Mouse (Mus musculus) splenic B cell, adult 2 months (primary cell): ENCODE data around the gene Rabgap1l.
A peak's percentile ranks its signal among the peaks of the same experiment; 100 is the strongest.

ENCODE experiments used
- DNase-seq: peaks from one replicate; pipeline ENCODE4 v3.0.0-alpha.2; 2011; ENCODE audit warnings: low read depth, low spot score
- H3K27me3 ChIP-seq: 2 replicates; pipeline ENCODE4 v1.6.1; 2012; ENCODE audit warnings: mild to moderate bottlenecking, low read length, moderate library complexity, mixed read lengths; ENCODE audit not compliant: control insufficient read depth, poor library complexity, insufficient read depth, severe bottlenecking
- H3K36me3 ChIP-seq: 2 replicates; pipeline ENCODE4 v1.6.1; 2012; ENCODE audit warnings: mild to moderate bottlenecking, low read length, moderate library complexity, mixed read lengths; ENCODE audit not compliant: control insufficient read depth, poor library complexity, insufficient read depth, severe bottlenecking

Gene Rabgap1l

DNA sequence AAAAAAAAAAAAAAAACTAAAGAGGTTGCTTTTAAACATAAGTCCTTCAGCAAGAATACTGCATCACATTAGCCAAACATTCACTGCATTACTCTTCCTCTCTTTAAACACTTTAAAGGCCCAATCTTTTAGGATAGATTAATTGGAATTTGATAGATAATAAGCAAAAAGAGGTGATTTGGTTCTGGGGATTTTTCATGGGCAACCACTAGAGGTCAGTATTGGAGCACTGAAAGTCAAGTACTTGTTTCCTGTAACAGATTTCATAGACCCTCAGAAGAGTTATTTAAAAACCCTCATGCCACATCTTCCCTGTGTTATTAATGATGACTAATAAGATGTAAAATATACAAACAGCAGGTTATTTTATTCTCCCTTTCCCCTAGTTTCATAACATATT is 393.6 kb downstream of the Rabgap1l start:
- peak; percentile 73 for DNase-seq
- Histone ChIP-seq H3K27me3 (no peaks in the 10 kb centered on the region), H3K36me3 (no peaks in the 10 kb centered on the region)

DNA sequence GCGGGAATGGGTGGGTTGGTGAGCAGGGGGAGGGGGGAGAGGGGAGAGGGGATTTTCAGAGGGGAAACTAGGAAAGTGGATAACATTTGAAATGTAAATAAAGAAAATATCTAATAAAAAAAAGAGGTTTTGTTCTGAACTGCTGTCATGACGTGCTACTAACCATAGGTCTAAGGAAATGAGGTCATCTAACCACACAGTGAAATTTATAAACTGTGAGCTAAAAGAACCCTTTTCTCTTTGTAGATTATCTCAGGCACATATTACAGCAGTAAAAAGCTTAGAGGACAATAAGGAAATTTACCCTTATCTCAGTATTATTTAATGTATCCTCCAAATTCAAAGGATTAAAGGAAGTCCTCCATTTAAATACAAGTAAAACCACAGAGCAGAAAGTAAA is 396.0 kb downstream of the Rabgap1l start:
- no peak for DNase-seq
- no peaks in the 10 kb centered on the region for H3K36me3 ChIP-seq
- no peaks in the 10 kb centered on the region for H3K27me3 ChIP-seq

DNA sequence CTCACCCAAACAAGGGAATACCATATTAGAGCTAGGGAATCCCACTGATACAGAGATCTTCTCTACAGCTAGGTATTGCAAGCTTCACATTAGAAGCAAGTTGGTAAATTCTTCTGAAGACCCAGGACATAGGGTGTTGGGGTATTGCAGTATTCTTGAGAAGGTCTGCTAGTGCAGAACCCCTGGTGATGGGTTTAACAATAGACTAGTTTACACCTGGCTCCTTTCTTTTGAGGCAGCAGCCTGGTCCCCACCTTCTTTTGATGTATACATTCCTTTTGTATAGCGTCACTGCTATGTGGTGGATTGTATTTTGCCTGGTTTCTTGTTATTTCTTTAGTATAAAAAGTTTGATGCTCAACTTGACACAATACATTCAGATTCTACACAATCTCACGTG is 405.6 kb downstream of the Rabgap1l start:
- DNase-seq = no peak
- Histone ChIP-seq H3K36me3 (no peaks in the 10 kb centered on the region; the same call in 1 of the 2 replicates), H3K27me3 (no peaks in the 10 kb centered on the region)

DNA sequence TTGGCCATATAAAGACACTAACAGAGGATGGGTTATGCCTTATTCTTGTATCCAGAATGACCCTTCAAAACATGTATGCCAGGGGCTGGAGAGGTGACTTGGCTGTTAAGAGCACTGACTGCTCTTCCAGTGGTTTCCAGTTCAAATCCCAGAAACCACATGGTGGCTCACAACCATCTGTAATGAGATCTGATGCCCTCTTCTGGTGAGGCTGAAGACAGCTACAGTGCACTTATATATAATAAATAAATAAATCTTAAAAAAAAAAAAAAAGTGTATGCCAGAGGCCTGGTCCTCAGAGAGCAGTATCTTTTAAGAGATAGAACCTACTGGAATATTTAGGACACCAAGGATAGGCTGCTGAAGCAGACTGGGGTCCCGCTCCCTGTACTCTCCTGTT is 414.6 kb downstream of the Rabgap1l start:
- peak; percentile 8 for DNase-seq
- no peaks in the 10 kb centered on the region for H3K27me3 ChIP-seq
- no peaks in the 10 kb centered on the region for H3K36me3 ChIP-seq

DNA sequence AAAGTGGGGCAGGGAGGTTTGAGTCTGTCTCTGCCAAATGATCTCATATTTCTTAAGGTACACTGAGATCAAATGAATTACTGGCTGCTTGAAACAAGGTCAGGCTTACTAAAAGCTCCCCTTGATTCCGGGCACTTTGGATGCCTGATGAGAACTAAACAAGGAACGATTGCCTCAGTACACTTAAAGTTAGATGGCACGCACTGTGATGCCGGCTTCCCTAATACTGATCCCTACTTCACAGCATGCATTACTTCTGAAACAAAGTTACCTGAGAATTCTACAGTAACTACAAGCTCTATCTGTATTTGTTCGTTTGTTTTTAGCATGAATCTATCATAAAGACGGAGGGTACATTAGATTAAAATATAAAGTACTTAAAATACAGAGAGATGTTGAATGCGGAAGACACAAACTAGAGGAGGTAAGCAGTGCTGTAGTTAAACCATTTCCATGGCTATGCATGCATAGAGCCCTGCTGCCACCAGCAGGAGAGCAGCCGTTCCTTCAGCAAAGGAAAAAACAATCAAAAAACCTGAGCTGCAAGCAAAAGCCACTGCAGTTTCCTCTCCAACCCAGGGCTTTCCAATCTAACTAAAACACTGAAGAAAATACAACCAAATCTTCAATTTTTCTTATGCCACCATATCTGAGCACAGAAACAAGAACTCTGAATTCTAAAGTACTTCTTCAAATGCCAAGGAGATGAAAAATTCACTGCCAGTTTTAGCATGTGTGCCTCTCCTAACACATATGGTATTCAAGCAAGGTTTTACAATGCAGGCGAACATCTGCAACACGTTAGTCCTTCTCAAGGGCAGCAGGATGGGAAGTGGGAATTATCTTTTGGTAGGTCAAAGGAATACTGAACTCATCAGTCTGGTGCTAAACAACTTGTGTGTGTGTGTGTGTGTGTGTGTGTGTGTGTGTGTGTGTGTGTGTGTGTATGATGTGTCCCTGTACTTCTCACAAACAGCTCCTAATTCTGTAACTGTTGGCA is 415.4 kb downstream of the Rabgap1l start:
- Histone ChIP-seq H3K36me3 (no peaks in the 10 kb centered on the region), H3K27me3 (no peaks in the 10 kb centered on the region)
- DNase-seq = peak; percentile 61

DNA sequence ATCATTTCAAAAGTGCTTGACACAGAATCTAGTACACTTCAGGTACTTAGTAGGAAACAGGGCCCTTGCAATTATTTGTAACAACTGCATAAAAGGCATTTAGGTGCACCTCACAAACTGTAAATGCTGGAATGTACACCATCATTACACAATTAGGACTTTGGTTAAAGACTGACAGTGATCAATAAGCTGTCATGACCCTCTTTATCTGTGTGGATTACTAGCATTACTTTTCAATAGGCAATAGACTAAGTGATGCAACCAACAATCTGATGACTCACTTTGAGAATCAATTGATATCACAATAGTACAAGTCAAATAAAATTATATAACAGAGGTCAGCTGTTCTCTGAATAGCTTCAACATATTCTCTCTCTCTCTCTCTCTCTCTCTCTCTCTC is 418.5 kb downstream of the Rabgap1l start:
- no peaks in the 10 kb centered on the region for H3K36me3 ChIP-seq
- DNase-seq = no peak
- H3K27me3 ChIP-seq = no peaks in the 10 kb centered on the region

DNA sequence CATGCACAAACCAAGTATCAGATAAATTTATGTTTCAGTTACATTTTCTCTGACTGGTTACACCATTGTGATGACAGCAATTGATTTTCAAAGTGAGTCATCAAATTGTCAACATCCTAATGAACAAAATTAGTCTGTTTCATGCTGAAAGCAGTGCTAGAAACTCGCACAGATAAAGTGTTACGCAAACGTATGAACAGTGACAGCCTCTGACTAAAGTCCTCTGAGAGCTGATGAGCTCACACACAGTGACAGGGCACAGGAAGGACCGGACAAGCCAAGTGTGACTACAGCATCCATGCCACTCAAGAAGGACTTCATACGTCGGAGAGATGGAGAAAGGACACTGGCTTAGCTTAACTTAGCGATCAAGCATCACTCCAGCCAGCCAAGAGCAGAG is 419.7 kb downstream of the Rabgap1l start:
- DNase-seq = no peak
- no peaks in the 10 kb centered on the region for H3K36me3 ChIP-seq
- H3K27me3 ChIP-seq = no peaks in the 10 kb centered on the region

DNA sequence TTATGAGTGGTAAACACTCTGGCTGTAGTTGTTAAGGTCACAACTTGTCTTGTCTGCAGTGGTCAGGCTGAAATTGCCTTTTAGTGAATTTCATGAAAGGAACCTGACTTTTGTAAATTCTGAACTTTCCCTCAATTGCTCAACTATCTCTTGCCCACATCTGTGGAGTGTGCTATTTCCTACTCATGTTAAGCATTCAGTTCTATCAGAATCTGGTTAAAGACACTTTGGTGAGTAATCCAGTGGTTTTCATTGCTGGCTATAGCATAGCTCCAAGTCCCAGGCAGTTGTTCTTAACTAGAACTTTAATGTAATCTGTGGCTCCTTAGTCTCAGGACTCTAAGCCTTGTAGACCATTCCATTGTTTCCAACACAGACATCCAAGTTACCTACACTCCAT is 421.3 kb downstream of the Rabgap1l start:
- DNase-seq = no peak
- no peaks in the 10 kb centered on the region for H3K36me3 ChIP-seq
- H3K27me3 ChIP-seq = no peaks in the 10 kb centered on the region

DNA sequence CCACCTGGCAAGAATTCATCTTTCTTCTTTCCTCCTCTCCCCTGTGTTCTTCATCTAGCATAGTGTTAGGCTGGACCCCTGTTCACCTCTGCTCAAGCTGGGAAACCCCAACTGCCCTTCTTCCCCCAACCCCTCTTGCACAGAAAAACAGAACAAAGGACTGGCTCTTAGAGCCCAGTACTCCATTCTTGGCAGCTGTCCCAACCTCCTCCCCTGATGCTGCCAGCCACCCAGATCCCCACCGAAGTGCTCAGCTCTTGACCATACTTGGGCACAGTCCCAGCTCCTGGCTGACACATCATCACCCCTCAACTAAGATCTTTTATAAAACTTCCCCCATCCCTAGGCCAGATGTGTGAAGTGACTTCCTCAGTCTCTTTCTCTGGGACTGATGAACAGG is 422.5 kb downstream of the Rabgap1l start:
- Histone ChIP-seq H3K27me3 (no peaks in the 10 kb centered on the region), H3K36me3 (no peaks in the 10 kb centered on the region)
- DNase-seq = no peak

DNA sequence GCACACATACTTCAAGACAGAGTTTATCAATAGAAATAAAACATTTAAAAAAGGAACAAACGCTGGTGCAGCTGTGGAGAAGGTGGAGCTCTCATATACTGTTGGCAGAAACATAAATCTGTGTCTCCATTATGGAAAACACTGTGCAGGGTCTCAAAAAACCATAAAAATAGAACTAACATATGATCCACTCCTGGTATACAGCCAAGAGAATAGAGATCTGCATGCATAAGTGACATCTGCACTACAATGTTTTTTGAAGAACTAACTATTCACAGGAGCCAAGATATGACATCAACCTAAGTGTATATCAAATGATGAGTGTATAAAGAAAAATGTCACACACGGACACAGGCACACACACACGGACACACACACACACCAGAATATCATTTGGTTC is 426.4 kb downstream of the Rabgap1l start:
- Histone ChIP-seq H3K27me3 (no peaks in the 10 kb centered on the region), H3K36me3 (no peaks in the 10 kb centered on the region)
- DNase-seq = no peak

DNA sequence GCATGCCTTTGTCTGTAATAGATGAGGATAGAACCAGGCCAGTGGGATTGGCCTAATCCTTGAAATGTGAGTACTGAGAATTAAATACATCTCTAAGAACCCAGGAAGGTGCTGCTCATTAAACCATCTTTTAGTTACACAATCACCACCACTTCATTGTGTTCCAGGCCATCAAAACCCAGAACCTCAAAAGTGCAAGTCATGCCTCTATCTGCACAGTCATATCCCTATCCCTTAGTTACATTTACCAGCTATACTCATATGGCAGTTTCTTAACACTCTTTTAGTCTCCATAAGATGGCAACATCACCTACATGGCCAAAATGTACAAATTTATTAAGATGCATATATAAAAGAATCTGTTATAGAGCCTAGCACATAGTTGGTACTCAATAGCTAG is 435.7 kb downstream of the Rabgap1l start:
- Histone ChIP-seq H3K27me3 (no peaks in the 10 kb centered on the region), H3K36me3 (no peaks in the 10 kb centered on the region)
- no peak for DNase-seq

DNA sequence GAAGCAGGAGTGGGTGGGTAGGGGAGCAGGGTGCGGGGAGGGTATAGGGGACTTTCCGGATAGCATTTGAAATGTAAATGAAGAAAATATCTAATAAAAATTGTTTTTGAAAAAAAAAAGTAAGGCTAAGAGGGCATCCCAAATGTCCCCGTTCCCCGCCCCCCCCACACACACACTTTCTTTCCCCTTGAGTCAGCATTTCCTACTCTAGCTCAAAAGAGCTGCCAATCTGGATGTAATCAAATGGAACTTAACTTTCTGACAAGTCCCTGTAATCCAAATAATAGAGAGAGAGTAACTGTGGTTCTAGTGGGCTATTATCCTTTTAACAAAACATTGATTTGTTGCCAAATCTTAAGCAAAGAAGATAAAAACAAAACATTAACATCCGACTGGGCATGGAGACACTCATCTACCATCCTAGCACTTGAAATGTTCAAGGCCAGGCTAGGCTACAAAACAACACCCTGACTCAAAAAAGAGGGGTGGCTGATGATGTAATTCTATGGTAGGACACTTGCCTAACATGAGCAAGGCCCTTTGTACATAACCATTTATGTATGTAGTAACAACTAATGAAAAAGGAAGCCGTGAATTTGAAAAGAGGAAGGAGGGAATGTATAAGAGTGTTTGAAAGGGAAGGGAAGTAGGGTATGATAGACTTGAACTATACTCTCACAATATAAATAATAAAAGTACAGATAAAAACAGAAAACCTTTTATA is 439.1 kb downstream of the Rabgap1l start:
- no peaks in the 10 kb centered on the region for H3K36me3 ChIP-seq
- DNase-seq = no peak
- no peaks in the 10 kb centered on the region for H3K27me3 ChIP-seq

DNA sequence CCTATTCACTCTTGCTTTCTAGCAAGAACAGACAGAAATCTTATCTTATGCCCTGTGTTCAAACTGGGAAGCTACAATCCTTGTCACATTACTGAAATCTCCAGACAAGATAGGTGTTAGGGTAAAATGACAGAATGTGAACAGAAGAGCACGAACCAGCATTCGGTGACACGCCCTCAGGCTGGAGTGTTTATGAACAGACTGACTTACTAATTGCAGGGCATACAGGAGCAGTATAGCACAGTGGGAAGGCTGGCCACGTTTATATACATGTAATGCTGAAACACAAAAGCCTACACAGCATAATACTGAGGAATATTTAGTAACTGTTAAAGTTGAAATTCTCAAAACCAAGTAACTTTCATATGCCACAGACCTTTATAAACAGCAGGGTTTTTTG is 440.7 kb downstream of the Rabgap1l start:
- DNase-seq = no peak
- no peaks in the 10 kb centered on the region for H3K27me3 ChIP-seq
- H3K36me3 ChIP-seq = no peaks in the 10 kb centered on the region

DNA sequence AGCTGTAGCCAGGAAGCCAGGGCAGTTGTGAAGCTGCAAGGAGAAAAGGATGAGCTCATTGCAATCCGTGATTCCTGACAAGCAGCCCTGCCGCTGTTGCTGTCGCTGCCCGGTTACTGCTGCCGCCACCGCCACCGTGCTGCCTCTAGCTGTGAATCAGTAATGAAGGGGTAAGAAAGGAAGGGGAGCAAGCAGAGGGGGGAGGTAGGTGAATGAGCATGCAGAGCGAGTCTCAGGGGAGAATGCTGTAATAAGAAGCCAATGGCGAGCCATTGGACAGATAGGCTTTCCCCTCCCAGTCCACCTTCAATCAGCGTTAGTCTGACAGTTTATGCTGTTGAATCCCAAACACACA is 441.2 kb downstream of the Rabgap1l start:
- H3K36me3 ChIP-seq = no peaks in the 10 kb centered on the region
- DNase-seq = peak; percentile 15
- no peaks in the 10 kb centered on the region for H3K27me3 ChIP-seq

DNA sequence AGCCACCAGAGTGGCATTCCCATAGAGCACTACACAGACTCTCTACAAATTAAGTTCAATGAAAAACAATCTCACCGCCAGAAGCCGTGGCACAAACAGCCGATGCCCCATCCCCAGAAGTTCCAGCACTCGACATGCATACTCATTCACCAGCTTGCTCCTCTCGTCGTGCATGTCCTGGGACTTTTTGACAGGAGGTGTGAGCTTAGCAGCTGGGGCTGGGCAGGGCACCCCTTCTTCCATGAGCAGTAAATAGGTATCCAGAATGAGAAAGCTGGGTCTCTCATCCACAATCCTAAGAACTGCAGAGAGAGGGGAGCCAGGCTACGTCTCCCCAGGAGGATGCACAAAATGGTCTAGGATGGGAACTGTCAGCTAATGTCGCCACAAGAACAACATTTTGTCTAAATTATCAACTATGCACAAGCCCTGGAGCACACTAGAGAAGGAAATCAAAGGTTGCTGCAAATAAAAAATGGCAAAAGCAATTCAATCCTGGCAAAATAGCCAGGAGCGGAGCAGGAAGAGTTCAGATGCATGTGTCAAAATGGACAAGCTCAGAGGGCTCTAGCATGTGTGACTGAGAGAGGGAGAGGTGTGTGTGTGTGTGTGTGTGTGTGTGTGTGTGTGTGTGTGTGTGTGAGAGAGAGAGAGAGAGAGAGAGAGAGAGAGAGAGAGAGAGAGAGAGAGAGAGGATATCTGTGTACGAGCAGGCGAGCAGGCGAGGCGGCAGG is 441.7 kb downstream of the Rabgap1l start:
- no peaks in the 10 kb centered on the region for H3K27me3 ChIP-seq
- no peak for DNase-seq
- no peaks in the 10 kb centered on the region for H3K36me3 ChIP-seq
